9 mouse cellular contexts compared by ENCODE assay signal in the genomic region with DNA sequence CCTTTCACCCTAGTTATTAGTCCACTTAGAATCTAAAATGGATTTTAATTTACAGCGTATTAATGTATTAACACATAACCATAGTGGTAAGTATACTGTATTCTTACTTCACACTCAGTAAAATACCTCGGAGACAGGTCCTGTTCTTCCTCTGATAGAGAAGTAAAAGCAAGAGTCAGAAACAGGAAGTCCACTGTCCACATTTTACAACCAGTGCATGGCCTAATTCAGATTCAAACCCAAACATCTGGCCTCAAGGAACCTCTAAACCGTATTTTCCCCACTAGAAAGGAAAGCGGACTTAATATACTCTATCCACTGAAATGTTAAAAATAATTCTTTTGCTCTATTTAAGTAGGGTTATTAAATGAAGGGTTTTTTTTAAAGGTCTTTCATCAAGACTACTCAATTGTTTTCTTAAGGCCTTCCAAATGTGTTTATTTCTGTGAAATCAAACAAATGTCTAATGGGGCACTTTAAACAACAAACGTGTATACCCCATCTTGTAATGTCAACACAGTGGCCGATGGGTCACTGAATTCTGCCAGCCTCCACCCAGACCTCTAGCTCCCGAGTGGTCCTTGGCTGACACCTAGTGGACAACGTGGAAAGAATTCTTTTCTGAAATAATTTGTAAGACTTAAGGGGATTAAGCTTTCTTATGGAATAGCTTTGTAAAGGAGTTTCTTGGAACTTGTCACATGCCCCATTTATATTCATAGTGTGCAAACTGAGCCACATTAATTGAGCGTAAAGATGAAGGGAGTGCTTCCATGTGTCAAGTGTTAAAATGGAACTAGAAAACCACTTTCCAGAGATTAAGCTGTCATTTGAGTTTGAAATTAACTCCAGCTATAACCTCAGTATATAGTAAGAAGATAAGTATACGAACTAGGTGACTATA. TPM values are rescaled to one million over a fixed set of nuclear protein-coding genes. Genes with fewer than 3 reads are reported as not detected.
DNase-seq lines count a peak whose midpoint lies in the region; ATAC-seq and TF ChIP-seq lines count a peak whose summit lies in the region.
"Had no signal": no experiment of that assay in that cellular context is flagged by ENCODE, and none has a peak within 500 bp of the region (broad histone marks: within the 10 kb centered on the region; RNA-seq: fewer than 3 reads in every experiment).

No protein-coding gene starts in this region.

- no peak overlapping the region for H3K4me3 ChIP-seq in midbrain, embryonic 13.5 days (replicated peaks)
- H3K4me3 ChIP-seq in small intestine, adult 2 months (ENCODE audit: low read depth, low read length): no peak overlapping the region

- H3K4me1 ChIP-seq in midbrain, embryonic 13.5 days (replicated peaks): peaks cover 8% of the 10 kb centered on the region
- H3K4me1 ChIP-seq in small intestine, adult 2 months (ENCODE audit: control insufficient read depth, insufficient read depth, insufficient read length, low read length): no peaks in the 10 kb centered on the region; the same call in 1 of the 2 replicates

- no peak for TF ChIP-seq POLR2A in small intestine, adult 2 months (IDR thresholded peaks at IDR 0.05; ENCODE audit: low read depth, low read length)

- peaks cover 8% of the 10 kb centered on the region; the same call in 1 of the 2 replicates for H3K36me3 ChIP-seq in midbrain, embryonic 13.5 days
- H3K36me3 ChIP-seq in small intestine, adult 2 months (ENCODE audit: control insufficient read depth, insufficient read depth, low read length): no peaks in the 10 kb centered on the region

- intact Hi-C loops in heart, postnatal 36 days (cut with DNase I): loop anchor here (1.0 to 5.0 kb wide), 6 partner anchors 139 to 611 kb away; no protein-coding TSS in a partner anchor

- no peak overlapping the region for H3K27ac ChIP-seq in midbrain, embryonic 13.5 days
- no peak overlapping the region for H3K27ac ChIP-seq in small intestine, adult 2 months (ENCODE audit: insufficient read depth, low read depth, low read length)
- H3K27ac ChIP-seq: macrophage had no signal

- ATAC-seq in midbrain, embryonic 13.5 days: peak; percentile 77

- no peak overlapping the region for H3K9ac ChIP-seq in midbrain, embryonic 13.5 days (replicated peaks)

- WGBS in midbrain, embryonic 13.5 days: 31% methylated on average over 10 of the region's 10 CpGs
- WGBS in small intestine, adult 2 months: 22% methylated on average over 10 of the region's 10 CpGs

- no peaks in the 10 kb centered on the region for H3K9me3 ChIP-seq in midbrain, embryonic 13.5 days

- H3K27me3 ChIP-seq in midbrain, embryonic 13.5 days: no peaks in the 10 kb centered on the region
- no peaks in the 10 kb centered on the region for H3K27me3 ChIP-seq in small intestine, adult 2 months (ENCODE audit: control insufficient read depth, insufficient read depth, low read length)

- no peak overlapping the region for H3K4me2 ChIP-seq in midbrain, embryonic 13.5 days (replicated peaks)

- TF ChIP-seq CTCF in small intestine, adult 2 months (IDR thresholded peaks at IDR 0.05; ENCODE audit: extremely low read depth, insufficient read length, insufficient replicate concordance, low read depth, low read length): peak; percentile 95; the same call in 1 of the 2 replicates

- peak; percentile 79 for DNase-seq in gastrocnemius, adult 18-20 months (ENCODE audit: low spot score)
- DNase-seq in gastrocnemius, postnatal 25 days: no peak
- DNase-seq in adipocyte (ENCODE audit: low spot score): peak; percentile 80
- DNase-seq in embryo, embryonic 10 days (ENCODE audit: low spot score): peak; percentile 88
- peak; percentile 75 for DNase-seq in heart, postnatal 36 days
- DNase-seq in layer of hippocampus, postnatal 25 days (ENCODE audit: extremely low spot score in 1 of 2, low spot score in 1 of 2): peak; percentile 46 to 68

RNA-seq across cellular contexts. Expression of a gene that starts 29.2 kb away (rescaled TPM):
- under 1 TPM; 0.27 to 0.40 TPM for total RNA-seq in gastrocnemius, adult 18-20 months (2021)
- total RNA-seq in gastrocnemius, postnatal 25 days (2021): 1 to 10 TPM in 1 of 2 experiments, under 1 TPM in 1; 0.59 to 1.1 TPM
- total RNA-seq in heart, postnatal 36 days (2021): 1 to 10 TPM in 1 of 2 experiments, under 1 TPM in 1; 0.87 to 1.3 TPM
- 1 to 10 TPM; 8.4 to 9.2 TPM for total RNA-seq in layer of hippocampus, postnatal 25 days (2021)
- 4.6 and 6.6 TPM in 2 replicates for polyA plus RNA-seq in midbrain, embryonic 13.5 days (2015; fragmentation: Nextera tagmentation; extraction: Ambion mirVana)
- 0.81 and 1.3 TPM in 2 replicates for polyA plus RNA-seq in small intestine, adult 2 months (2012; rRNA removed)

Comparison
In these comparisons a context has a peak if more than half of its experiments do, and no peak if none do; other contexts are left out.
1. RNA of a gene that starts 29.2 kb away (total RNA-seq): 8.4 to 9.2 TPM in layer of hippocampus, postnatal 25 days; 0.87 to 1.3 TPM in heart, postnatal 36 days, 0.59 to 1.1 TPM in gastrocnemius, postnatal 25 days and 0.27 to 0.40 TPM in gastrocnemius, adult 18-20 months; every median in the first group is over 4 times any median in the second.